Mouse (Mus musculus) liver, embryonic 14.5 days (tissue): ENCODE results near the gene Olfr286. TPM values are rescaled to one million over a fixed set of nuclear protein-coding genes. Genes with fewer than 3 reads are reported as not detected.

Experiments
- ATAC-seq: fragments of 200-750 bp; cut with Nextera tagmentation; 2 replicates; pipeline ENCODE4 v1.8.0; 2017; ENCODE audit warnings: moderate number of reproducible peaks, mild to moderate bottlenecking, moderate library complexity; ENCODE audit not compliant: insufficient read depth
- DNase-seq, 3 experiments: peaks; one replicate each; pipeline ENCODE4 v3.0.0-alpha.2; 2012 to 2013; ENCODE audit warnings: low read depth in 3 of 3, low spot score in 3 of 3
- H3K27ac ChIP-seq: fragments of 300-500 bp; sonication (generic); 2 replicates; pipeline ENCODE4 v1.5.1; 2014; ENCODE audit warnings: moderate library complexity, mild to moderate bottlenecking, control low read depth, inconsistent platforms
- H3K27me3 ChIP-seq: fragments of 300-500 bp; sonication (generic); 2 replicates; pipeline ENCODE4 v1.6.1; 2014; ENCODE audit warnings: mild to moderate bottlenecking, low read length, moderate library complexity; ENCODE audit not compliant: control insufficient read depth, insufficient read depth
- H3K36me3 ChIP-seq: fragments of 300-500 bp; sonication (generic); replicated peaks from 2 replicates; pipeline ENCODE4 v1.6.1; 2014; ENCODE audit warnings: low read depth; ENCODE audit not compliant: control insufficient read depth, insufficient read depth
- H3K4me1 ChIP-seq, 2 experiments: fragments of 200-500 bp in 1 of 2; fragments of 300-500 bp in 1 of 2; sonication (generic) in 1 of 2; replicated peaks; 2 replicates each; pipeline ENCODE4 v1.6.1; 2012 to 2014; ENCODE audit warnings: antibody characterized with exemption in 1 of 2, inconsistent platforms in 1 of 2, low read length in 1 of 2; ENCODE audit not compliant: control insufficient read depth in 2 of 2, insufficient read depth in 2 of 2
- H3K4me2 ChIP-seq: fragments of 300-500 bp; sonication (generic); 2 replicates; pipeline ENCODE4 v1.6.1; 2014; ENCODE audit warnings: low read depth, mild to moderate bottlenecking, control low read depth, moderate library complexity
- H3K4me3 ChIP-seq, 2 experiments: fragments of 200-500 bp in 1 of 2; fragments of 300-500 bp in 1 of 2; sonication (generic) in 1 of 2; 2 replicates each; pipeline ENCODE4 v1.5.1; 2012 to 2014; ENCODE audit warnings: low read depth in 2 of 2, low read length in 2 of 2, mild to moderate bottlenecking in 2 of 2, control low read depth in 1 of 2, inconsistent platforms in 1 of 2, moderate library complexity in 1 of 2; ENCODE audit not compliant: insufficient read depth in 1 of 2
- H3K9ac ChIP-seq: fragments of 300-500 bp; sonication (generic); replicated peaks from 2 replicates; pipeline ENCODE4 v1.6.1; 2014; ENCODE audit warnings: mild to moderate bottlenecking, control low read depth, moderate library complexity
- H3K9me3 ChIP-seq: fragments of 300-500 bp; sonication (generic); 2 replicates; pipeline ENCODE4 v1.6.1; 2016; ENCODE audit warnings: low read length, mixed read lengths; ENCODE audit not compliant: control insufficient read depth
- CTCF ChIP-seq: IDR thresholded peaks from 2 replicates; pipeline ENCODE4 v1.5.1; 2016; ENCODE audit warnings: antibody characterized with exemption, low read depth, control low read depth
- EP300 ChIP-seq: IDR thresholded peaks from 2 replicates; pipeline ENCODE4 v1.6.1; 2016; ENCODE audit warnings: antibody characterized with exemption, low read depth
- WGBS: fragments of 180-500 bp; shearing (Covaris S2); extraction: QIAGEN DNeasy Blood & Tissue Kit; methylation state at CpG from one replicate; pipeline ENCODE4 v1.1.7; 2014; ENCODE audit not compliant: insufficient replicate concordance; 5-methylcytosine and 5-hydroxymethylcytosine counted together
- polyA plus RNA-seq, 2 experiments: library from polyadenylated mRNA; depleted of rRNA in 1 of 2; stranded (reverse) in 1 of 2; unstranded in 1 of 2; fragments of >200 nt; fragmentation: Nextera tagmentation in 1 of 2; extraction: Ambion mirVana in 1 of 2; gene quantifications; 2 replicates each; pipeline versions ENCODE4 v1.2.1 to v1.2.3; 2012 to 2014

The Olfr286 gene
- not detected in 2 replicates for polyA plus RNA-seq (2012; rRNA removed)
- polyA plus RNA-seq (2014; fragmentation: Nextera tagmentation; extraction: Ambion mirVana) = not detected in 2 replicates

DNA sequence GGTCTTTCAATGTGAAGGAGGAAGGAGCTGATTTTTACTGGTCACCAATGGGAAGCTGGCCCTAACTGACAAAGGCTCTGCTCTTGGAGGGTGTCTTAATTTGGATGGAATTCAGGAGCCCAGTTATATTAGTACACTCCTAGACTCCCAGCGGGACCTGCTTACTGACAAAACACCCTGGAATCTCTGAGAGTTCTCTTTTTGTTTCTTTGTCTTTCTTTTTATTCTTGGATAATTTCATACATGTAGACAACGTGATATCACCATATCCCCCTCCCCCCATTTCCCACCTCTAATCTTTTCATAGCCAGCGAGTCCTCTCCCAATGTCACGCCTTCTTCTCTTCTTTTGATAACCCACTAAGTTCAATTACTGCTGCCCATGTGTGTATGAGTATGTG, at the start of gene Olfr286:
Gene Olfr286, minus strand, starts transcription at position 101 of the 400 bp plus-strand sequence.
- 46% methylated on average over 4 of the region's 4 CpGs for WGBS
- DNase-seq (no peak), ATAC-seq (no peak)
- H3K9me3 ChIP-seq = no peaks in the 10 kb centered on the region
- TF ChIP-seq EP300 (no peak), CTCF (no peak)
- no peak within 1 kb of the TSS for H3K4me2 ChIP-seq
- no peaks in the 10 kb centered on the region for H3K4me1 ChIP-seq
- no peak within 1 kb of the TSS for H3K27ac ChIP-seq
- no peak within 1 kb of the TSS for H3K9ac ChIP-seq
- no peak within 1 kb of the TSS for H3K4me3 ChIP-seq
- no peaks in the 10 kb centered on the region for H3K36me3 ChIP-seq
- H3K27me3 ChIP-seq = no peaks in the 10 kb centered on the region

DNA sequence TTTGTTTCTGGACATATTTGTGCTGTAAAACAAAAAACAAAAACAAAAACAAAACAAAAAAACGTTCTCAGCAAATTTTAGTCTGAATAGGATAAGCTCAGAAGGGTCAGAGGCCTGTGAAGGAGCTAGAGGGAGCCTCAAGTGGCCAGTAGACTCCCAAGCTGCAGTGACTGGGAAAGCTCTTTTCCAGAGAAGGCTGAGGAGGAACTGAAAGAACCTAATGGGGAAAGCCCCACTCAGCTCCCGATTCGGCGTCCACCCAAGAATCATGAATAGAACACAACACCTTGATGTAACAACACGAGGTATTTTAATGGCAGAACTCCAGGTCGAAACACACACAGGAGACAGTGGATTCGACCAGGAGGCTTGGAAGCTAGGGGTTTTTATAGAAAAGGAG, 23.5 kb upstream of the Olfr286 start:
- 61% methylated on average over 7 of the region's 7 CpGs for WGBS
- DNase-seq (no peak), ATAC-seq (no peak)
- Histone ChIP-seq H3K9ac (no peak overlapping the region), H3K4me1 (no peaks in the 10 kb centered on the region), H3K27me3 (no peaks in the 10 kb centered on the region), H3K4me2 (no peak overlapping the region), H3K36me3 (no peaks in the 10 kb centered on the region), H3K27ac (no peak overlapping the region), H3K4me3 (no peak overlapping the region), H3K9me3 (no peaks in the 10 kb centered on the region)
- TF ChIP-seq EP300 (no peak), CTCF (no peak)

DNA sequence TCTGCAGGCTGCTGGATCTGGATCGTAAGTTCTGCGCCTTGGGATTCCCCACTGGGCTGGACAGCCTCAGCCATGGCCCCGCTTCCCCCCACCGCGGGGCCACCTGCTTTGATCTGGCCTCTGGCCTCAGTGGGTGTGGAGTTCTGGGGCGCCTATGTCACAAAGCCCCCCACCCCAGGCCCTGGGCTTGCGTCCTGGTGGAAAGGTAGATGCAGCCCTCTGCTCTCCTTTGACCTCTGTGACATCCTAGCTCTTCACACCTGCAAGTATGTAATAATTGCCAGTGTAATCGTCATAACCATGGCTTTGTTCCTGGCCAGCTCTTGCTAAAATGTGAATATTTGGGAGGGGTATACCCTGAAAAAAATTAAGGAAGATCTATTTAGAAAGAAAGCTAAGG, 22.9 kb upstream of the Olfr286 start, which contains the start of gene H1fnt:
Gene H1fnt, minus strand, starts transcription at position 101 of the 400 bp plus-strand sequence.
- 73% methylated on average over 8 of the region's 8 CpGs for WGBS
- H3K27ac ChIP-seq = no peak within 1 kb of the TSS
- no peaks in the 10 kb centered on the region for H3K4me1 ChIP-seq

DNA sequence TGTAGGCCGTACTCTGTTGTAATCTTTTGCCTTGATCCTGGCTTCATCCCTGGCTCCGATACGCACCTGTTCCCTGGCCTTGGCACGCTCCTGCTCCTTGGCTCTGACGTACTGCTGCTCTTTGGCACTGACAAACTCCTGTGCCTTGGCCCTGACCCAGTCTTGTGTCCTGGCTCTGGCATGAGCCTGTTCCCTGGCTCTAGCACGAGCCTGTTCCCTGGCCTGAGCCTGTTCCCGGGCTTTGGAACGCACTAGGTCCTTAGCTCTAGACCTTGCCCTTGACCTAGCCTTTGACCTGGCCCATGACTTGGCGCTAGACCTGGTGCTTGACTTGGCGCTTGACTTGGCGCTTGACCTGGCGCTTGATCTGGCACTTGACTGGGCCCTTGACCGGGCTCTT, 22.0 kb upstream of the Olfr286 start:
- H3K4me1 ChIP-seq = no peaks in the 10 kb centered on the region
- H3K36me3 ChIP-seq = no peaks in the 10 kb centered on the region
- H3K9ac ChIP-seq = no peak overlapping the region
- 80% methylated on average over 13 of the region's 13 CpGs for WGBS
- no peak overlapping the region for H3K4me2 ChIP-seq
- H3K27ac ChIP-seq = no peak overlapping the region
- no peaks in the 10 kb centered on the region for H3K9me3 ChIP-seq
- no peak for ATAC-seq
- DNase-seq = no peak
- no peak overlapping the region for H3K4me3 ChIP-seq
- TF ChIP-seq CTCF (no peak), EP300 (no peak)
- no peaks in the 10 kb centered on the region for H3K27me3 ChIP-seq

More for the DNA sequence above, 22.9 kb upstream of the Olfr286 start, which contains the start of gene H1fnt:
- Histone ChIP-seq H3K36me3 (no peaks in the 10 kb centered on the region), H3K4me2 (no peak within 1 kb of the TSS), H3K9ac (no peak within 1 kb of the TSS), H3K9me3 (no peaks in the 10 kb centered on the region), H3K4me3 (no peak within 1 kb of the TSS), H3K27me3 (no peaks in the 10 kb centered on the region)
- DNase-seq (no peak), ATAC-seq (no peak)
- TF ChIP-seq CTCF (no peak), EP300 (no peak)

DNA sequence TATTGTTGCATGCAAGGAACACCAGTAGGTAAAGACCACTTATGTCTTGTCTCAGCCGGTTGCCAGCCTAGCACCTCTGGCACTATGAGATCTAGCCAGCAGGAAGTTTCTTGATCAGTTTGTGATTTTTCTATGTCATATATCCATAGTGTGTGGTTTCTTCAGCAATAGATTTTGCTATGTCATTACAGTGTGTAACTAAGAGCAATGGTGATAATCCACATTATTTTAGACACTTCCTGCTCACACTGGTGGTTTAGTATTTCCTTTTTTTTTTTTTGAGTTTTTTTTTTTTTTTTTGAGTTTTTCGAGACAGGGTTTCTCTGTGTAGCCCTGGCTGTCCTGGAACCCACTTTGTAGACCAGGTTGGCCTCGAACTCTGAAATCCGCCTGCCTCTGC, 1.2 kb upstream of the Olfr286 start:
- Histone ChIP-seq H3K4me3 (no peak overlapping the region), H3K9ac (no peak overlapping the region), H3K36me3 (no peaks in the 10 kb centered on the region), H3K4me1 (no peaks in the 10 kb centered on the region), H3K27ac (no peak overlapping the region), H3K27me3 (no peaks in the 10 kb centered on the region), H3K9me3 (no peaks in the 10 kb centered on the region), H3K4me2 (no peak overlapping the region)
- TF ChIP-seq CTCF (no peak), EP300 (no peak)
- 49% methylated on average over 4 of the region's 4 CpGs for WGBS
- DNase-seq (no peak), ATAC-seq (no peak)
